Mouse (Mus musculus) heart, adult 2 months (tissue): ENCODE measurements around the gene Pomgnt1. TPM values are rescaled to one million over a fixed set of nuclear protein-coding genes. Genes with fewer than 3 reads are reported as not detected.
A peak's percentile ranks its signal among the peaks of the same experiment; 100 is the strongest.

Experiments used
- DNase-seq, 2 experiments: peaks; one replicate each; pipeline ENCODE4 v3.0.0; 2021
- H3K27ac ChIP-seq: fragments of 200-600 bp; 2 replicates; pipeline ENCODE4 v1.8.1; 2022
- H3K27me3 ChIP-seq: fragments of 200-500 bp; 2 replicates; pipeline ENCODE4 v1.6.1; 2012; ENCODE audit warnings: mild to moderate bottlenecking, low read length, inconsistent platforms, mixed read lengths; ENCODE audit not compliant: control insufficient read depth, insufficient read depth
- H3K36me3 ChIP-seq: fragments of 200-500 bp; 2 replicates; pipeline ENCODE4 v1.6.1; 2012; ENCODE audit warnings: low read length, inconsistent platforms; ENCODE audit not compliant: control insufficient read depth, insufficient read depth
- H3K4me1 ChIP-seq: fragments of 200-500 bp; 2 replicates; pipeline ENCODE4 v1.6.1; 2011; ENCODE audit warnings: low read length; ENCODE audit not compliant: control insufficient read depth, insufficient read depth
- H3K4me3 ChIP-seq: fragments of 200-600 bp; 2 replicates; pipeline ENCODE4 v1.8.1; 2022
- H3K79me2 ChIP-seq: fragments of 200-500 bp; replicated peaks from 2 replicates; pipeline ENCODE4 v1.6.1; 2012; ENCODE audit warnings: mild to moderate bottlenecking, inconsistent platforms, low read length, moderate library complexity, mixed read lengths; ENCODE audit not compliant: control insufficient read depth, insufficient read depth
- H3K9ac ChIP-seq: fragments of 200-500 bp; 2 replicates; pipeline ENCODE4 v1.6.1; 2012; ENCODE audit warnings: low read depth, mild to moderate bottlenecking, control low read depth, inconsistent platforms, low read length, mixed read lengths
- CTCF ChIP-seq: fragments of 200-600 bp; IDR thresholded peaks from 2 replicates; pipeline ENCODE4 v1.8.1; 2022; ENCODE audit warnings: antibody characterized with exemption, mild to moderate bottlenecking, moderate library complexity
- EP300 ChIP-seq: fragments of 200-500 bp; IDR thresholded peaks from 2 replicates; pipeline ENCODE4 v1.6.1; 2011; ENCODE audit warnings: low read depth, low read length, control low read depth; ENCODE audit not compliant: insufficient read depth
- POLR2A ChIP-seq: fragments of 200-500 bp; IDR thresholded peaks from 2 replicates; pipeline ENCODE4 v1.6.1; 2011; ENCODE audit warnings: mild to moderate bottlenecking, low read depth, low read length, control low read depth; ENCODE audit not compliant: insufficient read depth
- WGBS: fragments of 180-500 bp; shearing (Covaris S2); methylation state at CpG from one replicate; pipeline ENCODE4 v1.1.7; 2018; 5-methylcytosine and 5-hydroxymethylcytosine counted together
- intact Hi-C: fragments of 180-260 bp; cut with DNase I; formaldehyde crosslinking; loops from one replicate; pipeline ENCODE4 v1.15.1; 2025
- polyA plus RNA-seq: library from polyadenylated mRNA; depleted of rRNA; stranded (reverse); fragments of >200 nt; gene quantifications from 2 replicates; pipeline ENCODE4 v1.2.3, GENCODE M21; 2012
- total RNA-seq, 2 experiments: library from RNA; stranded (reverse); gene quantifications; 2 replicates each; pipeline ENCODE4 v1.2.3; 2021

Pomgnt1 gene
- total and polyA plus RNA-seq, 3 experiments = 44.4 to 59.5 (median 52.7) TPM

DNA sequence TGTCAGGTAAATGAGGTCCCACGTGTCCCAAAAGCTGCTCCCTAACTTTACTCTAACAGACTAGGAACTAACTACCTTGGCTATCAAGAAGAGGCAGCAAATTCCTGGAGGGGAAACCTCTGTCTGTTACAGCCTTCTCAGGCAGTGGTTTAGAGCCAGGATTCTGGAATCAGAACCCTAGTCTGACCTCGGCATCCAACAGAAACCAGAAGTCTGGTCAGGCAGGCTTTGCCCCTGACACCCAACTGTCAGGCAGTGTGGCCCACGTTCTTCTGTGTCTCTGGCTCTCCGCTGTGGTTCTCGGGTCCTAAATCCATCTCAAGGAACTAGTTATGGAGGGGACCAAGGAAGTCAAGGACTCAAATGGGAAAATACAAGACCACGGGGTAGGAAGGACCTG is 27.6 kb downstream of the Pomgnt1 start, which contains the start of gene Lurap1:
Gene Lurap1, minus strand, starts transcription at position 101 of the 400 bp plus-strand sequence.
- DNase-seq = no peak
- TF ChIP-seq POLR2A (no peak), EP300 (no peak), CTCF (no peak)
- H3K36me3 ChIP-seq = no peaks in the 10 kb centered on the region
- 0 out of 2 replicates have a peak, but pooled peaks cover 2% of the 10 kb centered on the region for H3K79me2 ChIP-seq
- peak within 1 kb of the TSS; percentile 87 for H3K4me3 ChIP-seq
- no peaks in the 10 kb centered on the region for H3K27me3 ChIP-seq
- H3K27ac ChIP-seq = peak within 1 kb of the TSS; percentile 95
- WGBS = 58% methylated on average over 6 of the region's 6 CpGs
- H3K9ac ChIP-seq = peak within 1 kb of the TSS; percentile 99
- H3K4me1 ChIP-seq = peaks cover 2% of the 10 kb centered on the region
- intact Hi-C loops = no loop called here

DNA sequence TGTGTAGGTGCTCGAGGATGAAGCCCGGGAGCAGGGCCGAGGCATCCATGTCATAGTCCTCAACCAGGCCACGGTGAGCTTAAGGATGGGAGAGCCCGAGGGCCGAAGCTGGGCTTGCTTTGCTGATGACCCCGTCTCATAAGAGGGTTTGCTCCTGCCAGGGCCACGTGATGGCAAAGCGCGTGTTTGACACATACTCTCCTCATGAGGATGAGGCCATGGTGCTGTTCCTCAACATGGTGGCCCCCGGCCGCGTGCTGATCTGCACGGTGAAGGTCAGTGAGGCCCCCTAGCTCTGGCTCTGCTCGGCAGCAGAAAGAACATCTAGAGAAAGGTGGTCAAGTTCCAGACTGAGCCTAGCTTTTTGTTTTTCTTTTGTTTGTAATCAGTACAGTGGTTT is 29.1 kb downstream of the Pomgnt1 start:
- H3K4me3 ChIP-seq = no peak overlapping the region
- no peak overlapping the region for H3K9ac ChIP-seq
- H3K27me3 ChIP-seq = no peaks in the 10 kb centered on the region
- TF ChIP-seq POLR2A (no peak), EP300 (no peak), CTCF (no peak)
- peaks cover 2% of the 10 kb centered on the region for H3K4me1 ChIP-seq
- DNase-seq = no peak
- intact Hi-C loops = no loop called here
- 0 out of 2 replicates have a peak, but pooled peaks cover 2% of the 10 kb centered on the region for H3K79me2 ChIP-seq
- no peaks in the 10 kb centered on the region for H3K36me3 ChIP-seq
- WGBS = 92% methylated on average over 15 of the region's 15 CpGs
- H3K27ac ChIP-seq = no peak overlapping the region

DNA sequence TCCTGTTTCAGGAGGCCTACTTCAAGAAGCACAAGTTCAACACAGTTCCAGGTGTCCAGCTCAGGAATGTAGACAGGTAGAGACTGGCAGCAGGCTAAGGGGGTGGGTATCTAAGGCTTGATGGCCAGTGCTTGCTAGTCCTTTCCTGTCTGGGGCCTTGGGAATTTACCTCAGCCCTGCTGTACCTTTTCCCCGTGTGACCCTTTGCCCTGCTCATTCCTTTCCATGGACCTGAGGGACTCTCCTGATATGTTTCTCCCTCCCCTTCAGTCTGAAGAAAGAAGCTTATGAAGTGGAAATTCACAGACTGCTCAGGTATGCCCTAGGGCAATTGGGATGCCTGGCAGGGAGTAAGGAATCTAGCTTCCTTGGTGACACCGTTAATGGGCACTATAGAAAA is 34.2 kb downstream of the Pomgnt1 start:
- no peak for TF ChIP-seq CTCF
- no peak for TF ChIP-seq EP300
- no peak for TF ChIP-seq POLR2A
- Histone ChIP-seq H3K4me3 (no peak overlapping the region), H3K36me3 (no peaks in the 10 kb centered on the region), H3K27ac (no peak overlapping the region), H3K27me3 (no peaks in the 10 kb centered on the region), H3K9ac (no peak overlapping the region), H3K4me1 (peaks cover 7% of the 10 kb centered on the region), H3K79me2 (no peaks in the 10 kb centered on the region)
- DNase-seq = no peak
- intact Hi-C loops = no loop called here
- 86% methylated on average over 2 of the region's 2 CpGs for WGBS

DNA sequence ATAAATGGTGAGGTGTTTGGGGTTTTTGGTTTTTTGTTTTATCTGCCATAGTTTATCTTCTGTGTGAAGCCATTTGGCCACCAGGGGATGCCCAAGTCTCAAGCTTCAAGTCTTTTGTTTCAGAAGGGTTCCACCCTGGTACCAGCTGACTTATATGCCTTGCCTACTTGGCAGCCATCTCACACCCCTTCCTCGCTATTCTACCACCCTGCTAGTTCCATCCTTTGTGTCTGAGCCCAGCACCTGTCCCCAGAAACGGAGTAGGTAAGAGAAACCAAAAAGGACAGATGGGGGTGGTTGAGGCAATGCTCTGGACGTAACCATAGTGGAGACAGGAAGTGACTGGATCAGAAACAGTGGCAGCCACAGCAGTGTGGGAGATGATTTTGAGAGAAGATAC is 36.3 kb downstream of the Pomgnt1 start:
- Histone ChIP-seq H3K4me3 (no peak overlapping the region), H3K27me3 (no peaks in the 10 kb centered on the region), H3K4me1 (peaks cover 7% of the 10 kb centered on the region), H3K27ac (no peak overlapping the region), H3K9ac (no peak overlapping the region), H3K36me3 (no peaks in the 10 kb centered on the region), H3K79me2 (no peaks in the 10 kb centered on the region)
- WGBS = 52% methylated on average over 3 of the region's 3 CpGs
- TF ChIP-seq POLR2A (no peak), EP300 (no peak), CTCF (peak; percentile 59)
- no peak for DNase-seq
- intact Hi-C loops = no loop called here

DNA sequence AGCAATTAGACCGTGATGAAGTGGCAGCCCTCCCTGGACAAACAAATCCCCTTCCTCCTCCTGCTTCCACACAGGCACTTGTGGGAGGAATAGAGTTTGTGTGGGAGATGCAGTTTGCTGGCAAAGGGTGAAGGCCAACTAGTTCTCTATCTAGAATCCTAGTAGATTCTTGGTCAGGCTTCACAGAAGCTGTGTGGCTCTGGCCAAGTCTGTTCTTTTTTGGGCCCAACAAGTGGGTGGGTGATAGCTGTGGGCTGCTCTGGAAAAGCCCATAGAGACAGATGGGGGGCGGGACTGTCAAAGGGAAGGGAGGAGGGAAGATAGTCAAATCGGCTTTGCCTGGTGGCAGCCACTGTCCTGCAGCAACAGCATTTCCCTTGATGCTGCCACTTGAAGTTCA is 37.1 kb downstream of the Pomgnt1 start:
- intact Hi-C loops = no loop called here
- no peak overlapping the region for H3K4me3 ChIP-seq
- peaks cover 7% of the 10 kb centered on the region for H3K4me1 ChIP-seq
- H3K27ac ChIP-seq = no peak overlapping the region
- H3K27me3 ChIP-seq = no peaks in the 10 kb centered on the region
- no peak overlapping the region for H3K9ac ChIP-seq
- WGBS = 31% methylated on average over 3 of the region's 3 CpGs
- H3K36me3 ChIP-seq = no peaks in the 10 kb centered on the region
- no peak for DNase-seq
- TF ChIP-seq POLR2A (no peak), EP300 (no peak), CTCF (no peak)
- no peaks in the 10 kb centered on the region for H3K79me2 ChIP-seq

DNA sequence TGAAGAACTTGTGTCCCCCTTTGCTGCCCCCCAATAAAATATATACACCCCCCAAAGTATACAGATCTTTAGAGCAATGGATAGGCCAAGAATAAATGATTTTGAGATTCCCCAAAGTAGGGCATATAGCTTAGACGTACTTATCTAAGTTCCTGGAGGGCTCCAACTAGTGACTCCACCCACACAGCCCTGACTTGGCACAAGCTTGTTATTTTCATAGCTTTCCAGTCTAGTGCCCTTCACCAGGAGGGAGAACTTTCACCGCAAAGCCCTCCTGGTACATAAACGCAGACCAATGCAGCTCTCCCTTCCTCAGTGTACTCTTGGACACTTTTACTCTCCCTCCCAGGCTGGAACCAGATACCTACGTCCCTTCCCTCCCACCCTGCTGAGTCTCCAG is 38.5 kb downstream of the Pomgnt1 start:
- Histone ChIP-seq H3K4me3 (no peak overlapping the region), H3K36me3 (no peaks in the 10 kb centered on the region), H3K4me1 (peaks cover 7% of the 10 kb centered on the region), H3K79me2 (no peaks in the 10 kb centered on the region), H3K27ac (no peak overlapping the region), H3K9ac (no peak overlapping the region), H3K27me3 (no peaks in the 10 kb centered on the region)
- DNase-seq = no peak
- TF ChIP-seq POLR2A (no peak), EP300 (no peak), CTCF (no peak)
- whole genome bisulfite sequencing = 41% methylated on average over 4 of the region's 4 CpGs
- intact Hi-C loops = no loop called here
